ENCODE assay signal across 21 mouse cellular contexts in the genomic region with DNA sequence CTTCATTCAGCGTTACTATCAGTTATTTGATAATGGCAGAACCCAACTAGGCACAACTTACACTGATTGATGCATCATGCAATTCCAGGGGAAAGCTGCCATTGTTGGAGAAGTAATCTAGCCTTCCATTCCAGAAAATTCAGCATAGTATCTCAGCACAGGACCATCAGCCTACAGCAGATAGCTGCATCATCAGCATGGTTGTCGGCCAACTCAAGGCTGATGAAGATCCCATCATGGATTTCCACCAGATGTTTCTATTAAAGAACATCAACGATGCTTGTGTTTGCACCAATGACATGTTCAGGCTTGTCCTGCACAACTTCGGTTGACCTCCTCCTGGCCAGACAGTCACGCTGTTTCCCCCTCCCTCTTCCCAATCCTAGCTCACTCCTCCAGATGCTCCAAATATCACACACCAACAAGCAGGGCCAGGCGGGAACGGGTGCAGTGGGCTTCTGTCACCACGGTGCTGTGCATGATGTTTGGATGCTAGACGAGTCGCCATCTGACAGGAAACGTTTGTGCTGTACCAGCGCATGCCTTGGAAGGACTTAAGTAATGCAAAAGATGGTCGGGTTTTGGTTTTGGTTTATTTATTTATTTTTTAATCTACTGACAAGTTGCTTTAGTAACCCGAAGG.
A peak's percentile ranks its signal among the peaks of the same experiment; 100 is the strongest.
DNase-seq lines count a peak whose midpoint lies in the region; ATAC-seq and TF ChIP-seq lines count a peak whose summit lies in the region.
"Had no signal": no experiment of that assay in that cellular context is flagged by ENCODE, and none has a peak within 500 bp of the region (broad histone marks: within the 10 kb centered on the region; RNA-seq: fewer than 3 reads in every experiment).

No protein-coding gene starts in this region.

- TF ChIP-seq CTCF in intestine, postnatal 0 days (IDR thresholded peaks at IDR 0.05; ENCODE audit: low read depth), result no peak
- TF ChIP-seq CTCF in lung, embryonic 14.5 days (IDR thresholded peaks at IDR 0.05; ENCODE audit: low read depth), result peak; percentile 45; the same call in 1 of the 2 replicates

- H3K27ac ChIP-seq in intestine, embryonic 15.5 days, result peak overlapping the region; percentile 36; the same call in 1 of the 2 replicates
- H3K27ac ChIP-seq in intestine, postnatal 0 days (ENCODE audit: low read depth, low read length), result no peak overlapping the region
- H3K27ac ChIP-seq in lung, embryonic 14.5 days (ENCODE audit: low read depth), result peak overlapping the region; percentile 84
- H3K27ac ChIP-seq: forebrain, embryonic 13.5 days; hindbrain, embryonic 10.5 days; limb, embryonic 10.5 days; midbrain, embryonic 10.5 days; neural tube, embryonic 12.5 days had no signal

- peaks cover 2% of the 10 kb centered on the region; the same call in 1 of the 2 replicates for H3K4me1 ChIP-seq in intestine, embryonic 15.5 days (replicated peaks)
- no peaks in the 10 kb centered on the region for H3K4me1 ChIP-seq in intestine, postnatal 0 days (replicated peaks; ENCODE audit: control insufficient read depth, insufficient read depth, low read length)
- peaks cover 8% of the 10 kb centered on the region; the same call in 1 of the 2 replicates for H3K4me1 ChIP-seq in lung, embryonic 14.5 days (ENCODE audit: insufficient read depth)
- H3K4me1 ChIP-seq: forebrain, embryonic 13.5 days; hindbrain, embryonic 10.5 days; limb, embryonic 10.5 days; midbrain, embryonic 10.5 days had no signal

- H3K27me3 ChIP-seq in intestine, embryonic 15.5 days (replicated peaks), result no peaks in the 10 kb centered on the region
- no peaks in the 10 kb centered on the region for H3K27me3 ChIP-seq in intestine, postnatal 0 days (replicated peaks; ENCODE audit: control insufficient read depth, insufficient read depth, low read length)
- H3K27me3 ChIP-seq in lung, embryonic 14.5 days (ENCODE audit: insufficient read depth, low read length), result no peaks in the 10 kb centered on the region
- H3K27me3 ChIP-seq: CH12.LX; forebrain, embryonic 13.5 days; neural tube, embryonic 12.5 days had no signal

- ATAC-seq in intestine, embryonic 15.5 days, result no peak
- ATAC-seq in intestine, postnatal 0 days, result no peak
- ATAC-seq in lung, embryonic 14.5 days (ENCODE audit: insufficient read depth), result peak; percentile 92
- ATAC-seq: forebrain, embryonic 13.5 days; liver, postnatal 0 days had no signal

- H3K9me3 ChIP-seq in intestine, embryonic 15.5 days, result no peaks in the 10 kb centered on the region
- no peaks in the 10 kb centered on the region for H3K9me3 ChIP-seq in intestine, postnatal 0 days (ENCODE audit: control insufficient read depth)
- no peaks in the 10 kb centered on the region for H3K9me3 ChIP-seq in lung, embryonic 14.5 days (ENCODE audit: low read depth, low read length)
- H3K9me3 ChIP-seq: forebrain, embryonic 13.5 days; hindbrain, embryonic 10.5 days; limb, embryonic 10.5 days; midbrain, embryonic 10.5 days; neural tube, embryonic 12.5 days had no signal

- no peak overlapping the region for H3K9ac ChIP-seq in intestine, embryonic 15.5 days
- no peak overlapping the region for H3K9ac ChIP-seq in intestine, postnatal 0 days (ENCODE audit: low read depth, low read length)
- H3K9ac ChIP-seq in lung, embryonic 14.5 days, result no peak overlapping the region
- H3K9ac ChIP-seq: forebrain, embryonic 13.5 days; liver, postnatal 0 days; neural tube, embryonic 12.5 days had no signal

- peak; percentile 91 for DNase-seq in lung, embryonic 14.5 days
- peak; percentile 68 for DNase-seq in lung, postnatal 36 days
- no peak for DNase-seq in cerebellum, adult 18-20 months
- no peak for DNase-seq in embryo, embryonic 10 days (ENCODE audit: low spot score)
- no peak for DNase-seq in kidney, adult 9 months
- DNase-seq: adrenal gland, adult 8-10 months; cerebellum, postnatal 10 days; gastrocnemius, postnatal 25 days; kidney, postnatal 36 days; liver, postnatal 0 days; spleen, adult 18-20 months; thymus, adult 2 months had no signal

- WGBS in intestine, embryonic 15.5 days, result 82% methylated on average over 14 of the region's 14 CpGs
- 78% methylated on average over 14 of the region's 14 CpGs for WGBS in intestine, postnatal 0 days
- WGBS in lung, embryonic 14.5 days, result 48% methylated on average over 14 of the region's 14 CpGs

- no peak overlapping the region for H3K4me3 ChIP-seq in intestine, embryonic 15.5 days (replicated peaks)
- no peak overlapping the region for H3K4me3 ChIP-seq in intestine, postnatal 0 days (ENCODE audit: low read depth, low read length)
- no peak overlapping the region for H3K4me3 ChIP-seq in lung, embryonic 14.5 days (ENCODE audit: low read depth, low read length)
- H3K4me3 ChIP-seq: erythroblast, embryonic 14.5 days; forebrain, embryonic 13.5 days; hindbrain, embryonic 10.5 days; limb, embryonic 10.5 days; midbrain, embryonic 10.5 days; neural tube, embryonic 12.5 days had no signal

- no peaks in the 10 kb centered on the region for H3K36me3 ChIP-seq in intestine, embryonic 15.5 days
- H3K36me3 ChIP-seq in intestine, postnatal 0 days (ENCODE audit: control insufficient read depth, insufficient read depth), result no peaks in the 10 kb centered on the region
- H3K36me3 ChIP-seq in lung, embryonic 14.5 days (ENCODE audit: insufficient read depth), result no peaks in the 10 kb centered on the region
- H3K36me3 ChIP-seq: hindbrain, embryonic 10.5 days; limb, embryonic 10.5 days; midbrain, embryonic 10.5 days; neural tube, embryonic 12.5 days had no signal

- H3K4me2 ChIP-seq in intestine, embryonic 15.5 days (replicated peaks), result no peak overlapping the region
- no peak overlapping the region for H3K4me2 ChIP-seq in intestine, postnatal 0 days (replicated peaks; ENCODE audit: low read depth)
- H3K4me2 ChIP-seq in lung, embryonic 14.5 days, result no peak overlapping the region
- H3K4me2 ChIP-seq: forebrain, embryonic 13.5 days; neural tube, embryonic 12.5 days had no signal

Comparison
In these comparisons a context has a peak if more than half of its experiments do, and no peak if none do; other contexts are left out.
1. DNase-seq: peak in lung, embryonic 14.5 days (single experiment) and lung, postnatal 36 days (single experiment); none in cerebellum, adult 18-20 months (0 of 2), embryo, embryonic 10 days (single experiment) and kidney, adult 9 months (single experiment).